Mouse (Mus musculus) T-helper 2 cell (primary cell): ENCODE measurements around the gene Sh3pxd2a.

Experiments used
- in situ Hi-C: fragments of 300-600 bp; cut with MboI, MseI; formaldehyde crosslinking; loops from one replicate; pipeline ENCODE4 v1.15.1; 2025; ENCODE audit warnings: high pct_unique_total_duplicates

Sh3pxd2a gene

DNA sequence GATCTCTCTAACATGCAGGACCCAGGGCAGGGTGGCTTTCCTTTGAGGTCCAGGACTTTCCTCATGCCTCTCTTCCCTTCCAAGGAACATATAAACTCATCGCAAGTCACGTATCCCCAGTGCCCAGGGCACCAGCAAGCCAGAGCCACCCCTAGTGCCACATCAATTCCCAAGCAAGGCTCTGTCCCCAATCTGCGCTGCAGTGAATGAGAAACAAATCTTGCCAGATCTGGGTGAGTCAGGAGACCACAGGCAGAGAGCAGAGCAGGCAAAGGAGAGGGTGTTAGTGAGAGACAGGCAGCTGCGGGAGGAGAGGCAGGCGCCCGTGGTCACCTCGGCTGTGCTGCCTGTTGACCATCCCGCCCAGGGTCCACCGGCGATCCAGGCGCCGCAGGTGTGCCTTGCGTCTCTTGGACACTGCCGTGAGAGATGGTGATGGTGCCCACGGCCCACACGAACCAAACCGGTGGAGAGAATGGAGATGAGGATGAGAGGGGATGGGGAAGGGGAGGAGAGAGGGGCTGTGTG, 181.4 kb downstream of the Sh3pxd2a start:
- in situ Hi-C loops, result no loop called here

- in situ Hi-C loops, result no loop called here
Observed at GRCm38 (mm10) chr19:47282050-47282454, 182.1 kb downstream of the Sh3pxd2a start.

GRCm38 (mm10) chr19:47280894-47281293, 183.3 kb downstream of the Sh3pxd2a start:
- in situ Hi-C loops, result no loop called here

GRCm38 (mm10) chr19:47279788-47280532, 184.2 kb downstream of the Sh3pxd2a start:
- in situ Hi-C loops, result no loop called here

DNA sequence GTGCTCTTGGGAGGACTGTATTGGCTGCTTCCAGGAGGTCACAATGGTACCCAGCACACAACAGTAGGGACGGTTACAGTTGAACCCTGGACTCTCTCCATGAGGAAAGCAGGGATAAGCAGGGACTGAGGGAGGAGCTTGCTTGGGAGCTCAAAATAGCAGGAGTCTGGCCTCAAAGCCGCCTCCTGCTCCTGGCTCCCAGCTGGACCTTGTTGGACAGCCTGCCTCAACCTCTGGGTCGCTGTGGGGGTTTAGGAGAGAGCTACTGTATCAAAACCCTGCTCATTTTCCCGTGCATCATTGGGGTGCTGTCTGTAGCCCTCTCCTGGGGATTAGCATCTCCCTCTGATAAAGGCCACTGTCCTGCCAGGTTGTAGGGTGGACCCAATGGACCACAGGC, 184.8 kb downstream of the Sh3pxd2a start:
- in situ Hi-C loops, result no loop called here

DNA sequence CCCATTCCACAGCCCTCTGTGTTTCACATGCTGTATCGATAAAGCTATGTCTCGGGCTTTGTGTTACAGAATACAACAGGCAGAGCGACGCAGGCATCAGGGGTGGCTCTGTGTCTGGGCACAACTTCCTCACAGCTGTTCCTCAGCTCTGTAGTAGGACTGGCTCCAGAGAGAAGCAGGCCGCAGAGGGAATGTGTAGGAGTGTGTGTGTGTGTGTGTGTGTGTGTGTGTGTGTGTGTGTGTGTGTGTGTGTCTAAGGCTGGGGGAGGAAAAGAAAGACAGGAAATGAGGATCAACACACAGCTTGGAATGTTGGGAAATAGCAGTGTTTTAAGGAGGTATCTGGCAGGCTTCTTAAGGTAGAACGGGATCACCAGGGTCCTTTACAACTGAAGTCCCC, 187.5 kb downstream of the Sh3pxd2a start:
- in situ Hi-C loops, result no loop called here

DNA sequence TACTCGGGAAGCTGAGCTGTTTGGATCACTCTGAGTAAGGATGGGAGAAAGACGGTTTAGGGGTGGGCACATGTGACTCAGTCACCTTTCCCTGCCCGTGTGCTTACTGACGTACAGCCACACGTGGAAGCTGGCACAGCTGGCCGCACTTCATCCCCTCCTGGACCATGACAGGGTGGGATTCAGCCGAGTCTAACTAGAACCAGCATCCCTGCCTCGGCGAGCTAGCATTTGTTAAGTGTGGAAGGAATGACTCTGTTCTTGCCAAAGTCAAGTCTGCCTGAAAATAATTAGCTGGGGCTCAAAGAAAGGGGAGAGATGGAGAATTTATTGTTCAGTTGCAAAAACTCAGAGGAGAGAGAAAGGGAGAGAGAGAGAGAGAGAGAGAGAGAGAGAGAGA, 193.7 kb downstream of the Sh3pxd2a start:
- in situ Hi-C loops, result no loop called here

DNA sequence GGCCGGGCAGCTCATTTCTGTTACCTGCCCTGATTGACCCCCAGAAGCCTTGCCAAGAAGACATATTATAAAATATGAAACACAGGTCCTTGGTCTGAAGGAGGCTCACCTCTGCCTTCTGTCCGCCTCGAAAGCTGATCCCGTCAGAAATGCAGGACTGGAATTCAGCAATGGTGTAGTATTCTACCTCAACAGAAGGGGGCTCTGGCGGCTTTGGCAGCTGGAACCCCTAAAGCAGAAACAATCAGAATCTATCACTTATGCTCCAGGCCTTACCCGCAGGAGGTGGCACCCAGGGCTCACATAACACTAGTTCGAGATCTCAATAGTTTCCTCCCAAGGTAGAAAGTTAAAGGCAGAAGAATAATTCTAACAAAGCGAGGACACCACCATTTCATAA, 194.5 kb downstream of the Sh3pxd2a start:
- in situ Hi-C loops, result no loop called here

DNA sequence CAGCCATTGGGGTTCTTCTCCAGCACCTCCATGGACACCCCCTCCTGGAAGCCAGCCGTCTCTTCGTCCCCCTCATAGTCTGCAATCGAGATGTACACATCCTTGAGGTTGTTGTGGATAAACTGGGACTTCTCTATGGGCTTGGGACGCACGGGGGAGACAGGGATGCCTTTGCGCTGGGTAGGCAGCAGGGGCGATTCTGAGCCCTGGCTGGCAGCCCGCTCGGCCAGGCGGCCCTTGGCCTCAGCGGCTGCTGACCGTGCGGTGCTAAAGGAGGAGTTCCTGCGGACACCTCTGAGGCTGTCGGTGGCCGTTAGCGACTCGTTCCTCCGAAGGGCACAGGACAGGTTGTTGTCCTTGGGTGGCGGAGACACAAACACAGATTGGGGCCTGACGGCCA, 197.1 kb downstream of the Sh3pxd2a start:
- in situ Hi-C loops, result no loop called here

DNA sequence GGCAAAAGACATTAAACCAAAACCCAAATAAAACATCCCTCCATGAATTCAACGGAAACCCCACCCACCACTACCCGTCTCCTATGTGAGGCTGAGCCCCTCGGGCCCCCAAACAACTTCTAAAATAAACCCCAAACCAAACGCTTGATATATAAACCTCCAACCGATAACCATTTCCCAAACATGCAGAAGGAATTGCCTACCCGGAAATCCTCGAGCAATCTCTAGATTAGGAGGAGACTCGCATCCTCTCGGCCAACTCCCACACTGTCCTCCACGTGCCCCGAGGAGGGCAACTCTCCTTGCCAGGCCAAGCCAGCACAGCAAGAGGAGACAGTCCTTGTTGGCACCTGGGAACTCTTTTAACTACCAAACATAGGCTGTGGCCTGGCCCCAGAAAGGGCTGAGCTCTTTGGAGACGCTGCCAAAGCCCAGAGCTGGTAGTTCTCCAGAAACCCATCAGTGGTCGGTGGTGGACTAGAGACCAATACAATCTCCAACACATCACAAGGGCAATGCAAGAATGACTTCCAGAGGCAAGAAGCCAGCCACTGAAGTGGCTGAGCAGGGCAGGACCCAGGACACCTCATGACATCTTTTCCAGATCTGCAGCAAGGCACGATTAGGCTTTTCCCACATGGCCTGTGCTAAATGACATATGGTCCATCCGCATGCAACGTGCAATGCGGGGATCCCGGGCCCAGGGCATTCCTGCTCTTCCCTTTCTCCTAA, 198.0 kb downstream of the Sh3pxd2a start:
- in situ Hi-C loops, result no loop called here

DNA sequence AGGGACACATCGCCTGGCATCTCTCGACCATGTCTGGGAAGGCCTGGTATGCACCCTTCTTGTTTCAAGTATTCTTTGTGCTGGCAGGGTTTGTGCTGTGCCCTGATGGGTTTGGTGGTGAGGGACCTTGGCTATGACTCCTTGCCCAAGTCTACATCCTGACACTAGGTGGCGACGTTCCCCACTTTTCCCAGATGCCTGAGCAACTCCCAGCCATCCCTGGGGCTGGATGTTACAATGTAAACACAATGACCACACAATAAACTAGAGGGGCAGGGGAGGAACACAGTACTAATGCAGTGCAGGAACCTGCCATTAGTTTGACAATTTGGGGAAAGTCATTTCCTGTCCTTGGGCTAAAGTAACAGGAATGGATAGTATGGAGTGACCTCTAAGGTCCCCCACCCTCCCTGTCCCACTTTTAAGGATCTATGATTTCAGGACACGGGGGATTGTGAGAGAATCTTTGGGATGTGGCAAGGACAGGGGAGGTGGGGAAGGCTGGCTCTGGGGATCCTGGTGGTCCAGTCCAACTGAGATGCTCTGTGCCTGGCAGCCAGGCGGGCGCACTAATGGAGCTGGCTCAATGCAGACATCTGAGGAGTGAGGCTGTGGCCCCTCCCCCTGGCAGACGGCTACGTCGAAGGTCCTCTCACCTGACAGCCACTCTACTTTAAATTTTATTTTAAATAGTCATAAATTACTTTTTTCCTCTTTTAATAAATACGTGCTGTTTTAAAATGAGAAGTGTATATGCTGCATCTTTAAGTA, 199.7 kb downstream of the Sh3pxd2a start:
- in situ Hi-C loops, result no loop called here

DNA sequence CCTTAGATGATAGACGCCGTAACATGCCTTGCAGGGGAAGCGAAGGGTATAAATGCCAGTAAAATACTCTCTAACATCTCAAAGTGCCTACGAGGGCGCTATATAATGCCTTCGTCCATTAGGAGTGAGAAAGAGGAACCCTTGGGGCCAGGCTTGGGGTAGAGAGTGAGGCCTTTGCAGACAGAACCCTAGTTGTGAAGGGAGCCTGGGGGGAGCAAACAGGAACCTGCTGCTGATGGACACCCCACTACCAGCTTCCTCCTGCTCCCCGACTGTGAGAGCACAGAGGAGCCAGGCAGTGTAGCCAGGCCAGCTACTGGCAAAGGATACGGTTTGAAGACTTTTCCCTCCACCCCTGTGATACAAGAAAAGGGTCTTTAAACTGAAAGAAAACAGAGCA, 200.6 kb downstream of the Sh3pxd2a start:
- in situ Hi-C loops, result no loop called here

DNA sequence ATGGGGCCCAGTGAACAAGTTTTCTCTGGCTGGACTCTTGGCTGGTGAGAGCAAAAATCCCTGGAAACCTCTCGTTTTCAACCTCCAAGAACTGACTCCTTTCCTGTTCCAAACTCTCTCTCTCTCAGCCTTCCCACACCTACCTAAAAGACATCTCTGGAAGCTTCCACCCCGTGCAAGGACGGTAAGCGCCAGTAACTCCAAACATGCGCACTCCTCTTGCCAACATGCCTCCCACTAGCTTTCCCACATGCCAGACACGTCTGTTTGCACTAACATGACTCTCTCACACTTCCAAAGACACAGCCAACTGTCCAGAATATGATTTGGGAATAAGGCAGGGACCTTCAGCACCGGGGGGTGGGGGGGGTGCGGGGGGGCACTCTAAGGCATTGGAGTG, 203.0 kb downstream of the Sh3pxd2a start:
- in situ Hi-C loops, result no loop called here

- in situ Hi-C loops, result no loop called here
Observed at GRCm38 (mm10) chr19:47259581-47259980, 204.6 kb downstream of the Sh3pxd2a start.

DNA sequence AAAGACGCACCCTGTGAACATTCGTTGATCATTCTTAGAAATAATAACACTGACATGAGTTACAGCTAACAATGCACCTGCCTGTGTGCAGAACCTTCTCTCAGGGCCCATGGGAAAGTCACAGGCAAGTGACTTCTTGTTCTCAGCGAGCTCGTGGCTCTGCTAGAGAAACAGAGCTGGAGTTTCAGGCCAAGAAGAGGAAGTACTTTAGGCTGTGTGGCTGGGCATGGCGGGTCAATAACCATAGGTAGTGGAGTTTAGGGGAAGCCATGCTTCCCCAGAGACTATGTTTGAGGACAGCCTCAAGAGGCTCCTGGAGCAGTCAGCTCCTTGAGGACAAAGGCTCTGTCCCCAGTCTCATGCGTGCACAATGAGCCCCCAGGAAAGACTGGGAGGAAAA, 208.3 kb downstream of the Sh3pxd2a start:
- in situ Hi-C loops, result no loop called here

- in situ Hi-C loops, result no loop called here
Observed at GRCm38 (mm10) chr19:47255036-47255435, 209.2 kb downstream of the Sh3pxd2a start.

GRCm38 (mm10) chr19:47253053-47253628, 211.1 kb downstream of the Sh3pxd2a start:
- in situ Hi-C loops, result no loop called here

DNA sequence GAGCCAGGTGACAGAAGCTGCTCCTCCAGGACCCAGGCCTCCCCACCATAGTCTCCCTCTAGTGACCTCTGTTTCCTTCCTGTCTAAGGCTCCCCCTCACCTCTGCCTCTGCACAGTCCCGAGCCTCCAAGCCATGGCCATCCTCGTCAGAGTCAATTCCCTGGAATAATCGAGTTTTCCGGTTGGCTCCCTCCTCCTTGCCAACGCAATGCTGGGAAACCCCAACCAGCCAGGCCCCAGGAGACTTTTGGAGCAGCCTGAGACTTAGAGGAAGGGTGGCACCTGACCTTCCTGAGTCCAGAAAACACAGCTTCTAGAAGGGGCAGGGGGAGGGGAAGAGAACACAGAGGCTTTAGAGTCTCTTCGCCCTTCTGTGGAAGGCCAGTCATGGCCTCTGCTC, 213.3 kb downstream of the Sh3pxd2a start:
- in situ Hi-C loops, result no loop called here

DNA sequence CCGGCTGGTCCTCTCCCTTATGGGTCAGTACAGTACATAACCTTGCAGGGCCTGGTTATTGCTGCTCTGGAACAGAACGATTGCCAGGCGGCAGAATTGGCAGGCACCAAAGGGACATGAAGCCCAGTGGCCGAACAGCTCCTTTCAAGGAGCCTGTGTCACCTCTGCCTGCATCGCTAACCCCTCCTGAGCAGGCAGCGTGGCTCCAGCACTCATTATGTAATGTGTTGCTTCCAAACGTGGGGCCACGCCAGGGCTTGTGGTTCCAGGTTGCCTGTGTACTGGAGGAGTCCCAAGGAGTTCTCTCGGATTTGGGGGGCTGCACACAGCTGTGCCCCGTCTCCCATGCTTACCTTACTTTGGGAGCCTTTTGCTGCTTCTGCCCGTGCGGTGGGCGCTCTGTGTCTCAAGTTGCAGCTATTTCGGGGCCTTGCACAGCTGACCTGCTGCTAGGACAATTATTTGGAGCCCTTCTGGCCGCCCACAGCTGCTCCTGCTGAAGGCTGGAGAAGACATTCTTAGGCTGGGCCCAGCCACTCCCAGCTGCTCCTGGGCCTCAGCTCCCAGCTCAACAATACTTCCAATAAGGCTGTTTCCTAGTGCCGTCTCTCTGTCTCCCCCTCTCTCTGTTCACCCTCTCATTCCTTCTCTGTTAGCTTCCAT, 215.2 kb downstream of the Sh3pxd2a start:
- in situ Hi-C loops, result no loop called here

DNA sequence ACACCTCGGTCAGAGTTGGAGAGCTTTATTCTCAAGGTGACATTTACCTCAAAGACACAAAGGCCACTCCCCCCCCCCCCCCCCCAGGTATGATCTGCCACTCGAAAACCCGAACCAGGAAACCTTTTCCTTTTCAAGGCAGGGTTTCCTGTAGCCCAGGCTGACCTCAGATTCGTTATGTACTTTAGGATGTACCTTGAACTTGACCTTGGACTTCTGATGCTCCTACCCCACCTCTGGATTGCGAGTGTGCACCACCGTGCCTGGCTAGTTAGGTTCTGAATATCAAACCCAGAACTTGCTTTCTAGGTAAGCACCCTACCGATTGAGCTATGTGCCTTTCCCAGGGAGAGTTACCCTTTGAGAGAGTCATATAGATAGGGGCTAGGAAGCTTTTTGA, 215.9 kb downstream of the Sh3pxd2a start:
- in situ Hi-C loops, result no loop called here

DNA sequence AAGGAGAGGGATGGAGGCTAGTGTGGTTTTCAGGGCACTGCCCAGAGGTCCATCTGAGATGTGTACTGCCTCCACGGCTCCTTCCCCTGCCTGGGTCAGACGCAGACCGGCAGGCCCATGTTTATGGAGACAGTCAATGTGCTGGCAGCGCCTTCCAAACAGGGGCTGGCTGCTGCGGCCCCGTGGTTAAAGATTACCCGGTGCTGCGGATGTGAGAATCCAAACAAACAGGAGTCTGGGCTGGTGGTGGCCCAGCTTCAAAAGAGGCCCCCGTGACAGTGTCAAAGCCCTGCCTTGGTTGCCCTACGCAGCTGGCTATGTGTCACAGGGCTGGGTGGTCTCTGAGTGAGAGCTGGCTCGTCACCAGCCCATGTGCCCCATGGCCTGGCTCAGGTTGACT, 216.4 kb downstream of the Sh3pxd2a start:
- in situ Hi-C loops, result no loop called here
